Mouse (Mus musculus) embryonic facial prominence, embryonic 13.5 days (tissue): ENCODE measurements around the gene Tnfrsf13c. TPM values are rescaled to one million over a fixed set of nuclear protein-coding genes. Genes with fewer than 3 reads are reported as not detected.

Source experiments
- ATAC-seq: fragments of 200-750 bp; cut with Nextera tagmentation; 2 replicates; pipeline ENCODE4 v1.8.0; 2017; ENCODE audit warnings: low read depth; ENCODE audit not compliant: insufficient number of reproducible peaks, insufficient read depth, low FRiP score, low TSS enrichment
- H3K27ac ChIP-seq: fragments of 300-500 bp; sonication (generic); 2 replicates; pipeline ENCODE4 v1.5.1; 2015; ENCODE audit warnings: moderate library complexity, mild to moderate bottlenecking, inconsistent platforms
- H3K27me3 ChIP-seq: fragments of 300-500 bp; sonication (generic); 2 replicates; pipeline ENCODE4 v1.6.1; 2015; ENCODE audit warnings: mild to moderate bottlenecking, inconsistent platforms
- H3K36me3 ChIP-seq: fragments of 300-500 bp; sonication (generic); 2 replicates; pipeline ENCODE4 v1.6.1; 2015; ENCODE audit warnings: mild to moderate bottlenecking, inconsistent platforms
- H3K4me1 ChIP-seq: fragments of 300-500 bp; sonication (generic); 2 replicates; pipeline ENCODE4 v1.6.1; 2015; ENCODE audit warnings: inconsistent platforms
- H3K4me2 ChIP-seq: fragments of 300-500 bp; sonication (generic); 2 replicates; pipeline ENCODE4 v1.6.1; 2015; ENCODE audit warnings: moderate library complexity, mild to moderate bottlenecking, inconsistent platforms
- H3K4me3 ChIP-seq: fragments of 300-500 bp; sonication (generic); 2 replicates; pipeline ENCODE4 v1.5.1; 2015; ENCODE audit warnings: mild to moderate bottlenecking, inconsistent platforms
- H3K9ac ChIP-seq: fragments of 300-500 bp; sonication (generic); 2 replicates; pipeline ENCODE4 v1.6.1; 2015; ENCODE audit warnings: mild to moderate bottlenecking, inconsistent platforms
- H3K9me3 ChIP-seq: fragments of 300-500 bp; sonication (generic); 2 replicates; pipeline ENCODE4 v1.6.1; 2016; ENCODE audit warnings: inconsistent platforms
- WGBS: fragments of 180-500 bp; shearing (Covaris S2); methylation state at CpG from one replicate; pipeline ENCODE4 v1.1.7; 2015; ENCODE audit warnings: mixed read lengths; 5-methylcytosine and 5-hydroxymethylcytosine counted together
- polyA plus RNA-seq: library from polyadenylated mRNA; unstranded; fragments of >200 nt; fragmentation: Nextera tagmentation; extraction: Ambion mirVana; gene quantifications from 2 replicates; pipeline ENCODE4 v1.2.1, GENCODE M21; 2015

Gene Tnfrsf13c
- polyA plus RNA-seq, 1 experiment from 2014 or later = 0.17 TPM

GRCm38 (mm10) chr15:82229542-82230045, 5.4 kb upstream of the Tnfrsf13c start:
- H3K9ac ChIP-seq = peak overlapping the region; percentile 22; the same call in 1 of the 2 replicates
- 27% methylated on average over 11 of the region's 11 CpGs for WGBS

GRCm38 (mm10) chr15:82225769-82226168, 1.6 kb upstream of the Tnfrsf13c start:
- H3K4me2 ChIP-seq = no peak overlapping the region
- peaks cover 13% of the 10 kb centered on the region for H3K4me1 ChIP-seq
- H3K9ac ChIP-seq = no peak overlapping the region
- ATAC-seq = no peak
- H3K4me3 ChIP-seq = no peak overlapping the region
- no peaks in the 10 kb centered on the region for H3K9me3 ChIP-seq
- peaks cover 44% of the 10 kb centered on the region for H3K27me3 ChIP-seq
- WGBS = 95% methylated on average over 5 of the region's 5 CpGs
- H3K36me3 ChIP-seq = no peaks in the 10 kb centered on the region
- H3K27ac ChIP-seq = no peak overlapping the region

More at GRCm38 (mm10) chr15:82229542-82230045, 5.4 kb upstream of the Tnfrsf13c start:
- ATAC-seq = 0 out of 2 replicates have a peak, but pooled peaks have one; percentile 28
- Histone ChIP-seq H3K4me3 (no peak overlapping the region), H3K4me2 (no peak overlapping the region), H3K9me3 (no peaks in the 10 kb centered on the region), H3K27me3 (peaks cover 17% of the 10 kb centered on the region), H3K4me1 (peaks cover 2% of the 10 kb centered on the region; the same call in 1 of the 2 replicates), H3K27ac (no peak overlapping the region), H3K36me3 (0 out of 2 replicates have a peak, but pooled peaks cover 5% of the 10 kb centered on the region)

- ATAC-seq = no peak
Measured at GRCm38 (mm10) chr15:82224602-82225215, 540 bp upstream of the Tnfrsf13c start.

GRCm38 (mm10) chr15:82223251-82223650, 918 bp downstream of the Tnfrsf13c start:
- peak overlapping the region; percentile 73 for H3K4me2 ChIP-seq
- H3K9ac ChIP-seq = no peak overlapping the region
- peaks cover 62% of the 10 kb centered on the region for H3K27me3 ChIP-seq
- no peaks in the 10 kb centered on the region for H3K36me3 ChIP-seq
- 45% methylated on average over 7 of the region's 7 CpGs for WGBS
- H3K27ac ChIP-seq = no peak overlapping the region
- no peak overlapping the region for H3K4me3 ChIP-seq
- ATAC-seq = no peak
- no peaks in the 10 kb centered on the region for H3K9me3 ChIP-seq
- H3K4me1 ChIP-seq = peaks cover 13% of the 10 kb centered on the region

More at GRCm38 (mm10) chr15:82224602-82225215, 540 bp upstream of the Tnfrsf13c start:
- H3K4me3 ChIP-seq = peak overlapping the region; percentile 40
- peaks cover 49% of the 10 kb centered on the region for H3K27me3 ChIP-seq
- no peaks in the 10 kb centered on the region for H3K36me3 ChIP-seq
- H3K4me1 ChIP-seq = peaks cover 13% of the 10 kb centered on the region
- H3K4me2 ChIP-seq = peak overlapping the region; percentile 73
- H3K27ac ChIP-seq = no peak overlapping the region
- H3K9ac ChIP-seq = peak overlapping the region; percentile 58; the same call in 1 of the 2 replicates
- no peaks in the 10 kb centered on the region for H3K9me3 ChIP-seq
- WGBS = 33% methylated on average over 7 of the region's 7 CpGs

GRCm38 (mm10) chr15:82221104-82221860, 2.9 kb downstream of the Tnfrsf13c start:
- Histone ChIP-seq H3K9ac (no peak overlapping the region), H3K4me2 (no peak overlapping the region), H3K27me3 (peaks cover 79% of the 10 kb centered on the region), H3K9me3 (no peaks in the 10 kb centered on the region), H3K36me3 (no peaks in the 10 kb centered on the region), H3K4me1 (peaks cover 17% of the 10 kb centered on the region), H3K4me3 (no peak overlapping the region), H3K27ac (no peak overlapping the region)
- WGBS = 49% methylated on average over 14 of the region's 14 CpGs
- ATAC-seq = no peak

- Histone ChIP-seq H3K4me2 (no peak overlapping the region), H3K9ac (no peak overlapping the region), H3K27ac (no peak overlapping the region), H3K27me3 (peaks cover 79% of the 10 kb centered on the region), H3K4me3 (no peak overlapping the region), H3K9me3 (no peaks in the 10 kb centered on the region), H3K4me1 (peaks cover 25% of the 10 kb centered on the region), H3K36me3 (no peaks in the 10 kb centered on the region)
- ATAC-seq = no peak
- WGBS = 61% methylated on average over 11 of the region's 12 CpGs
Measured at GRCm38 (mm10) chr15:82220003-82220675, 4.0 kb downstream of the Tnfrsf13c start.

GRCm38 (mm10) chr15:82218778-82219666, 5.1 kb downstream of the Tnfrsf13c start:
- no peaks in the 10 kb centered on the region for H3K9me3 ChIP-seq
- peaks cover 19% of the 10 kb centered on the region for H3K4me1 ChIP-seq
- no peaks in the 10 kb centered on the region for H3K36me3 ChIP-seq
- no peak overlapping the region for H3K27ac ChIP-seq
- H3K27me3 ChIP-seq = peaks cover 76% of the 10 kb centered on the region
- H3K4me2 ChIP-seq = no peak overlapping the region
- WGBS = 75% methylated on average over 26 of the region's 26 CpGs
- no peak overlapping the region for H3K9ac ChIP-seq
- no peak overlapping the region for H3K4me3 ChIP-seq
- ATAC-seq = no peak

- Histone ChIP-seq H3K27ac (no peak overlapping the region), H3K9ac (no peak overlapping the region), H3K4me2 (no peak overlapping the region), H3K9me3 (no peaks in the 10 kb centered on the region), H3K27me3 (peaks cover 76% of the 10 kb centered on the region), H3K36me3 (no peaks in the 10 kb centered on the region), H3K4me3 (no peak overlapping the region), H3K4me1 (peaks cover 14% of the 10 kb centered on the region)
- WGBS = 24% methylated on average over 9 of the region's 9 CpGs
- no peak for ATAC-seq
Measured at GRCm38 (mm10) chr15:82217980-82218379, 6.2 kb downstream of the Tnfrsf13c start.

GRCm38 (mm10) chr15:82217039-82217438, 7.1 kb downstream of the Tnfrsf13c start:
- Histone ChIP-seq H3K27ac (no peak overlapping the region), H3K27me3 (peaks cover 79% of the 10 kb centered on the region), H3K4me3 (no peak overlapping the region), H3K36me3 (no peaks in the 10 kb centered on the region), H3K9ac (0 out of 2 replicates have a peak overlapping the region, but pooled peaks have one; percentile 16), H3K4me1 (peaks cover 22% of the 10 kb centered on the region), H3K4me2 (no peak overlapping the region), H3K9me3 (no peaks in the 10 kb centered on the region)
- no peak for ATAC-seq
- WGBS = 13% methylated on average over 7 of the region's 7 CpGs

GRCm38 (mm10) chr15:82216142-82216827, 7.9 kb downstream of the Tnfrsf13c start:
- no peak for ATAC-seq
- H3K36me3 ChIP-seq = no peaks in the 10 kb centered on the region
- WGBS = 43% methylated on average over 20 of the region's 20 CpGs
- no peak overlapping the region for H3K9ac ChIP-seq
- no peak overlapping the region for H3K4me2 ChIP-seq
- H3K27ac ChIP-seq = no peak overlapping the region
- H3K4me3 ChIP-seq = no peak overlapping the region
- H3K4me1 ChIP-seq = peaks cover 30% of the 10 kb centered on the region
- peaks cover 86% of the 10 kb centered on the region for H3K27me3 ChIP-seq
- no peaks in the 10 kb centered on the region for H3K9me3 ChIP-seq
